Mouse (Mus musculus) cerebellum, adult 2 months (tissue): Measurements from ENCODE around the gene Coil.
"Not testable (repeated sequence)": the region's sequence is repeated elsewhere in the genome, so short reads cannot be mapped to it uniquely, and the experiment has no call there.

Experiments used
- CTCF ChIP-seq: fragments of 200-500 bp; IDR thresholded peaks from 2 replicates; pipeline ENCODE4 v1.5.1; 2011; ENCODE audit warnings: low read depth, mild to moderate bottlenecking, control low read depth, low read length, moderate library complexity, borderline replicate concordance; ENCODE audit not compliant: insufficient read depth
- POLR2A ChIP-seq: fragments of 200-500 bp; IDR thresholded peaks from 2 replicates; pipeline ENCODE4 v1.6.1; 2011; ENCODE audit warnings: low read length, control low read depth, borderline replicate concordance; ENCODE audit not compliant: insufficient read depth

DNA sequence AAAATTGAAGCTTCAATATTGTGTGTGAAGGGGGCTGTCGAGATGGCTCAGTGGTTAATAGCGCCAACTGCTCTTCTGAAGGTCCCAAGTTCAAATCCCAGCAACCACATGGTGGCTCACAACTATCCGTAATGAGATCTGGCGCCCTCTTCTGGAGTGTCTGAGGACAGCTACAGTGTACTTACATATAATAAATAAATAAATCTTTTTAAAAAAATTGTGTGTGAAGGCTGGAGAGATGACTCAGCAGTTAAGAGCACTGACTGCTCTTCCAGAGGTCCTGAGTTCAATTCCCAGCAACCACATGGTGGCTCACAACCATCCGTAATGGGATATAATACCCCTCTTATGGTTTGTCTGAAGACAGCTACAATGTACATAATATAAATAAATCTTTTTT, 27.3 kb downstream of the Coil start:
- TF ChIP-seq POLR2A, CTCF: not testable (repeated sequence)
